Mouse (Mus musculus): Measurements from ENCODE around the gene Slc22a3. TPM values are rescaled to one million over a fixed set of nuclear protein-coding genes. Genes with fewer than 3 reads are reported as not detected.

Slc22a3 gene
- polyA plus RNA-seq, 1 experiment from 2014 or later: 0.36 TPM

DNA sequence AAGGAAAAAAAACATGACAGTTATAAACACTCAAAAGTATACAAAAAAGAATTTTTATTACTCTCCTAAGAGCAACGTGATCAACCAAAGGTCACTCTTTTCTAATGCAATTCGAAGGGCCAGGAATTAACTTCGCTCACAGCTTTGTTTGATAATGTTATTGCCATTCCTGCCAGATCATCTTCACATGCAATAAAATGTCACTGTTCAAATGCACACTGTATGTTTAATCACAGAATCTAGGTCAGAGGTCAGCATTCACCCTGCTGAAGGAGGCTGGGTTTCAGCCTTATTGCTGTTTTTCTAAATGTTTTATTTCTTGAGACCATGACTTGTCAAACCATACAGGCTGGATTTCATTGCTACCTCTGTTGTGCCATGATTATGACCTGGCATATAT lies 21.8 kb downstream of the Slc22a3 start:
- Histone ChIP-seq H3K27me3 (ENCODE audit: control insufficient read depth, insufficient read depth, low read length) (no peaks in the 10 kb centered on the region), H3K4me2 (ENCODE audit: low read depth, low read length) (no peak overlapping the region), H3K4me3 (ENCODE audit: low read depth, low read length) (no peak overlapping the region), H3K9ac (replicated peaks; ENCODE audit: low read depth, low read length) (no peak overlapping the region), H3K36me3 (ENCODE audit: control insufficient read depth, insufficient read depth, low read length) (no peaks in the 10 kb centered on the region), H3K27ac (ENCODE audit: low read depth, low read length) (no peak overlapping the region), H3K9me3 (ENCODE audit: control insufficient read depth, low read length) (no peaks in the 10 kb centered on the region), H3K4me1 (ENCODE audit: control insufficient read depth, insufficient read depth, low read length) (no peaks in the 10 kb centered on the region)
- 83% methylated on average over 3 of the region's 3 CpGs for WGBS
- no peak for ATAC-seq (ENCODE audit: low read depth)

DNA sequence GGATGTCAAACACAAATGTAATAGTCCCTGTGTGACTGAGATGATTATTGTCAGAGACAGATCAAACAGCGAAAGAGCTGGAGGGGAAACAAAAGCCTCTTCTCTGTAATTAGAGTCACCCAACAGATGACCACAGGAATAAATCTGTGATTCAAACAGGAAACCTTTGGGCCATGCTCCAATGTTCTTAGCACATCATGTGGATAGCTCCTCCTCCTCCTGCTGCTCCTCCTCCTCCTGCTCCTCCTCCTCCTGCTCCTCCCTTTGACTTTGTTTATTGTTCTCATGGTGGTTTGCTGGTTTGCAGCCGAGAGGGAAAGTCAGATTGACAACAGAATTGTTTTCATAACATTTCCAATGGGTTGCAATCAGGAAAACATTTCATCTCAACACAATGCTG lies 28.1 kb downstream of the Slc22a3 start:
- Histone ChIP-seq H3K27me3 (ENCODE audit: control insufficient read depth, insufficient read depth, low read length) (no peaks in the 10 kb centered on the region), H3K4me3 (ENCODE audit: low read depth, low read length) (no peak overlapping the region), H3K27ac (ENCODE audit: low read depth, low read length) (no peak overlapping the region), H3K9ac (replicated peaks; ENCODE audit: low read depth, low read length) (no peak overlapping the region), H3K36me3 (ENCODE audit: control insufficient read depth, insufficient read depth, low read length) (no peaks in the 10 kb centered on the region), H3K4me1 (ENCODE audit: control insufficient read depth, insufficient read depth, low read length) (no peaks in the 10 kb centered on the region), H3K9me3 (ENCODE audit: control insufficient read depth, low read length) (no peaks in the 10 kb centered on the region), H3K4me2 (ENCODE audit: low read depth, low read length) (no peak overlapping the region)
- 36% methylated on average over 2 of the region's 2 CpGs for WGBS
- no peak for ATAC-seq (ENCODE audit: low read depth)

DNA sequence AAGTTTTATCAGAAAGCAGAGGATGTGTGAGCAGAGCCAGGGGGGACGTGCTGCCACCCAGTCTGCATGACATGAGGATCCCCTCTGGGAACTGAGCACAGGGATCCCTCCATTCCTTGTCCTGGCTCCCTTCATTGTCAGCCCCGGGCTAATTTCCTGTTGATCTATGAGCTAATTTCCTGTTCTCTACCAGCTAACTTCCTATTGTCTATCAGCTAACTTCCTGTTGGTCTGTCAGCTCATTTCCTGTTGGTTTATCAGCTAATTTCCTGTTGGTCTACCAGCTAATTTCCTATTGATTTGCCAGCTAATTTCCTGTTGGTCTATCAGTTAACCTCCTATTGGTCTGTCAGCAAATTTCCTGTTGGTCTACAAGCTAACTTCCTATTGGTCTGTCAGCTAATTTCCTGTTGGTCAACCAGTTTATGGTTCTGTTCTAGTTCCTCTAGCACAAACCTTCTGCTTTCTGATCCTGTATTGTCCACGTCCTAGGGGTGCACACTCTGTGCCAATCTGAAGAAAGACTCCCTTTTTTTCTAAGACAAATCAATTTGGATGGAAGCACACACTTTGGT lies 32.9 kb downstream of the Slc22a3 start:
- ATAC-seq (ENCODE audit: low read depth): no peak
- WGBS: 87% methylated on average over 3 of the region's 3 CpGs
- Histone ChIP-seq H3K4me1 (ENCODE audit: control insufficient read depth, insufficient read depth, low read length) (no peaks in the 10 kb centered on the region), H3K27me3 (ENCODE audit: control insufficient read depth, insufficient read depth, low read length) (no peaks in the 10 kb centered on the region), H3K4me2 (ENCODE audit: low read depth, low read length) (no peak overlapping the region), H3K9me3 (ENCODE audit: control insufficient read depth, low read length) (no peaks in the 10 kb centered on the region), H3K9ac (replicated peaks; ENCODE audit: low read depth, low read length) (no peak overlapping the region), H3K4me3 (ENCODE audit: low read depth, low read length) (no peak overlapping the region), H3K36me3 (ENCODE audit: control insufficient read depth, insufficient read depth, low read length) (no peaks in the 10 kb centered on the region), H3K27ac (ENCODE audit: low read depth, low read length) (no peak overlapping the region)

DNA sequence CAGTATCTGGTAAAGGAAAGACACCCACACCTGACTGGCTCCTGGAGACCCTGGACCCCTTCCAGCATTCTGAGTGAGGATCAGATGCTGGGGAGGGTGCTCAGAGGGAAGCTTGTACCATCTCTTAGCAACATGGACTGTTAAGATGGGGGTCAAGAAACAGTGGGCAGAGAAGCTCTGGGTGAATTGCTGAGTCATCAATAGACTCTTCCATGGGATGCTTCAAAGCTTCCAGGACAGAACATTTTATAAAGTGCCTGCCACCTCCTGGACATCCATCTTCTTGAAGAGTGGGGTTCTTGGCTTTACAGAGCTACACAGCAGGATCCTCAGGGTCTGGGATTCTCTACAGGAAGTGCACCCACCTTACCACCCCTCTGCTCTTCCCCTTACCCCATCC lies 35.0 kb downstream of the Slc22a3 start:
- no peak overlapping the region for H3K4me2 ChIP-seq (ENCODE audit: low read depth, low read length)
- no peak overlapping the region for H3K9ac ChIP-seq (replicated peaks; ENCODE audit: low read depth, low read length)
- H3K4me3 ChIP-seq (ENCODE audit: low read depth, low read length): no peak overlapping the region
- H3K27ac ChIP-seq (ENCODE audit: low read depth, low read length): no peak overlapping the region
- H3K36me3 ChIP-seq (ENCODE audit: control insufficient read depth, insufficient read depth, low read length): no peaks in the 10 kb centered on the region
- no peaks in the 10 kb centered on the region for H3K27me3 ChIP-seq (ENCODE audit: control insufficient read depth, insufficient read depth, low read length)
- H3K9me3 ChIP-seq (ENCODE audit: control insufficient read depth, low read length): no peaks in the 10 kb centered on the region
- H3K4me1 ChIP-seq (ENCODE audit: control insufficient read depth, insufficient read depth, low read length): no peaks in the 10 kb centered on the region
- no peak for ATAC-seq (ENCODE audit: low read depth)

DNA sequence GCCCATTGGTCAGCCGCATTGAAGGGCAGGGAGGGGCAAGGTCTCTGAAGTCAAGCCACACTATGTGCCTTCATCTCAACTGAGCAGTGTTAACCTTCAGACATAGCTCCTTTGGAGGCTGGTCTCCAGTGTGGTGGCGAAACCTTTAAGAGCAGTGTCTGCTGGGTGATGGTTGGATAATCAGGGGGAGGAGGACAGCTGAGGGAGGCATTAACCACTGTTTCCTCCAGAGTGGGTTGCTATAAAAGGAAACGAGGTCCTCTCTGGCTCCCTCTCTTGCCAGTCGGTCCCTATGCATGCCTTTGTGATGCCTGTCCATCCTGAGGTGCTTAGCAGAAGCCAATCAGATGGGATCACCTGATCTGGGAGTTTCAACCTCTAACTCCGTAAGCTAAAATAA lies 38.8 kb downstream of the Slc22a3 start:
- H3K4me3 ChIP-seq (ENCODE audit: low read depth, low read length): no peak overlapping the region
- no peaks in the 10 kb centered on the region for H3K4me1 ChIP-seq (ENCODE audit: control insufficient read depth, insufficient read depth, low read length)
- no peak overlapping the region for H3K27ac ChIP-seq (ENCODE audit: low read depth, low read length)
- no peak for ATAC-seq (ENCODE audit: low read depth)
- WGBS: 79% methylated on average over 5 of the region's 5 CpGs
- H3K9me3 ChIP-seq (ENCODE audit: control insufficient read depth, low read length): no peaks in the 10 kb centered on the region
- H3K36me3 ChIP-seq (ENCODE audit: control insufficient read depth, insufficient read depth, low read length): no peaks in the 10 kb centered on the region
- H3K4me2 ChIP-seq (ENCODE audit: low read depth, low read length): no peak overlapping the region
- no peak overlapping the region for H3K9ac ChIP-seq (replicated peaks; ENCODE audit: low read depth, low read length)
- H3K27me3 ChIP-seq (ENCODE audit: control insufficient read depth, insufficient read depth, low read length): no peaks in the 10 kb centered on the region

DNA sequence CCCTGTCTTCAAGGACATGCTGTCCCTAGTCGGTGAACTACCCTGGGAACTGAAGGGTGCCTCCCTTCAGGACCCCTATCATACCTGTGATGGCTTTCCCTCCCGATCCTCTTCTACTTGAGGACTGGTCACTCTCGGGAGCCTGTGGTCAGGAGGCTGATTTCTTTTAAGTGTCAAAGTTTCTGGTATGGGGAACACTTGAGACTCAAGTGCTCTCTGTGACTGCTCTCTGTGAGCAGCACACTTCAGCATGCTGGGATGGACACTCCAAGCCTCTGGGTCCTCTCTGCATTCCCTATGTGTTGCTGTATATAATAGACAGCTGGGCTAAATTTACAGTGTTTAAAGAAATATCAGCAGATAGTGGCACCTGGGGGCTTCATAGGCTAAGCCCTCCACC lies 39.9 kb downstream of the Slc22a3 start:
- H3K27me3 ChIP-seq (ENCODE audit: control insufficient read depth, insufficient read depth, low read length): no peaks in the 10 kb centered on the region
- WGBS: 87% methylated on average over 3 of the region's 3 CpGs

DNA sequence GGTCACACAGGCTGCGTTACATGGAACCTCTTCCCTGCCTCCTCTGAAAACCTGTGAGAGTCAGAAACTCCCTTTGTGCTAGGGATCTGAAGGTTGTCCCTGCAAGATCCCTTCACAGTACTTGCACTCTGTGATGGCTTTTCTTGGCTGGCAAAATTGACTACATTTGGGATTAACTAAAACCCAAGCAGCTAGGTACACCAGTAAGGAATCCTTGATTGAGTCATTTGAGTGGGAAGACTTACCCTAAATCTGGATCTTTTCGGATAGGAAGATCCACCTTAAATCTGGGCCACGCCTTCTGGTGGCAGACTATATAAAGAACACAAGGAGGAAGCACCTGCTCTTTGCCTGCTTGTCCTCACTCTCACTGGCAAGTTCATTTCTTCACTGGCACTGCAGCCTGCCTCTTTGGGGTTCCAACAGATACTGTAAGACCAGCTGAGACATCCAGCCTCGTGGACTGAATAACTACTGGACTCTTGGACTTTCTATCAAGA lies 41.0 kb downstream of the Slc22a3 start:
- Histone ChIP-seq H3K9me3 (ENCODE audit: control insufficient read depth, low read length) (no peaks in the 10 kb centered on the region), H3K4me3 (ENCODE audit: low read depth, low read length) (no peak overlapping the region), H3K27ac (ENCODE audit: low read depth, low read length) (no peak overlapping the region), H3K9ac (replicated peaks; ENCODE audit: low read depth, low read length) (no peak overlapping the region), H3K36me3 (ENCODE audit: control insufficient read depth, insufficient read depth, low read length) (no peaks in the 10 kb centered on the region), H3K4me2 (ENCODE audit: low read depth, low read length) (no peak overlapping the region), H3K27me3 (ENCODE audit: control insufficient read depth, insufficient read depth, low read length) (no peaks in the 10 kb centered on the region), H3K4me1 (ENCODE audit: control insufficient read depth, insufficient read depth, low read length) (no peaks in the 10 kb centered on the region)
- ATAC-seq (ENCODE audit: low read depth): no peak
- 80% methylated on average over 4 of the region's 4 CpGs for WGBS

More for the DNA sequence above, 39.9 kb downstream of the Slc22a3 start:
- no peak overlapping the region for H3K9ac ChIP-seq (replicated peaks; ENCODE audit: low read depth, low read length)
- no peaks in the 10 kb centered on the region for H3K9me3 ChIP-seq (ENCODE audit: control insufficient read depth, low read length)
- H3K4me2 ChIP-seq (ENCODE audit: low read depth, low read length): no peak overlapping the region
- no peak for ATAC-seq (ENCODE audit: low read depth)
- H3K4me3 ChIP-seq (ENCODE audit: low read depth, low read length): no peak overlapping the region
- H3K4me1 ChIP-seq (ENCODE audit: control insufficient read depth, insufficient read depth, low read length): no peaks in the 10 kb centered on the region
- H3K27ac ChIP-seq (ENCODE audit: low read depth, low read length): no peak overlapping the region
- no peaks in the 10 kb centered on the region for H3K36me3 ChIP-seq (ENCODE audit: control insufficient read depth, insufficient read depth, low read length)

DNA sequence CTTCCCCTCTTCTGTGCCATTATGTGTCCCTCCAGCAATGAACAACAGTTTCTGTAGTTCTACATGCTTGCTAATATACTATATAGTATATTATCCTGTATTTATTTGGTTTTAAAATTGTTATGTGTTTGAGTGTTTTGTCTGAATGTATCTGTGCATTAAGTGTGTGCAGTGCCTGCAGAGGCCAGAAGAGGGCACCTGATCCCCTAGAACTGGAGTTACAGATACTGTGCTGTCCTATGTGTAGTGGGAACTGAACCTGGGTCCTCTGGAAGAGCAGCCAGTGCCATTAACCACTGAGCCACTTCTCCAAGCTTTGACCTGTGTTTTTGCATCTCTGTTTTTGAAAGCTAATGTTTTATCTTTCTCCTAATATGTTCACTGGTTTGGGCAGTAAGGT lies 46.3 kb downstream of the Slc22a3 start:
- no peak overlapping the region for H3K4me2 ChIP-seq (ENCODE audit: low read depth, low read length)
- no peaks in the 10 kb centered on the region for H3K36me3 ChIP-seq (ENCODE audit: control insufficient read depth, insufficient read depth, low read length)
- H3K4me3 ChIP-seq (ENCODE audit: low read depth, low read length): no peak overlapping the region
- 0 out of 2 replicates have a peak, but pooled peaks cover 3% of the 10 kb centered on the region for H3K9me3 ChIP-seq (ENCODE audit: control insufficient read depth, low read length)
- no peak overlapping the region for H3K9ac ChIP-seq (replicated peaks; ENCODE audit: low read depth, low read length)
- no peak overlapping the region for H3K27ac ChIP-seq (ENCODE audit: low read depth, low read length)
- no peaks in the 10 kb centered on the region for H3K4me1 ChIP-seq (ENCODE audit: control insufficient read depth, insufficient read depth, low read length)
- H3K27me3 ChIP-seq (ENCODE audit: control insufficient read depth, insufficient read depth, low read length): no peaks in the 10 kb centered on the region
- ATAC-seq (ENCODE audit: low read depth): no peak

DNA sequence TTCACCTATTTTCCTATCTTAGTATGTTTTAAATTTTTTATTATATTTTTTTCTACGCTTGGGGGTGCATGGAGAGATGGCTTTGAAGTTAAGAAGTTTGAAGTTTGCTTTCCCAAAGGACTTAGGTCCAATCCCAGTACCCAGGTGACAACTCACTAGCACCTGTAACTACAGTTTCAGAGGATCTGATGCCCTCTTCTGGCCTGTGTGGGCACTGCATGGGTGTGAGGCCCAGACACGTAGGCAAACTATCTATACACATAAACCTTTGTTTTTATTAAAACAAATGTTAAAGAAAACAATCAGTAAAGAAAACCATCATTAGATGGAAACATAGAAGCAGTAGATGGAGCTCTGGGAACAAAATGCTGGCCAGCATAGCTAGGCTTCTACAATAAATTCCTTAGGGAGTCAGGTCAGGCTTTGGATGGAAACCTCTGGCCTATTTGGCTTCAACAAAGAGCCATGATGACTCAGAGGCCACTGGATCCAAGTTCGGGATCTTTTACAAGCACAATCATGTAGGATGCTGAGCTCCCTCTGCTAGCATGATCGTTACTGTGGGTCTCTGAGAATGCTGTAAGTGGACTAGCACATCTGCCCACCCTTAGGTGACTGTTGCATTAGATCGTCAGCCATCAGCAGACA lies 52.2 kb downstream of the Slc22a3 start:
- H3K4me1 ChIP-seq (ENCODE audit: control insufficient read depth, insufficient read depth, low read length): no peaks in the 10 kb centered on the region
- H3K9ac ChIP-seq (replicated peaks; ENCODE audit: low read depth, low read length): no peak overlapping the region
- no peaks in the 10 kb centered on the region for H3K27me3 ChIP-seq (ENCODE audit: control insufficient read depth, insufficient read depth, low read length)
- H3K27ac ChIP-seq (ENCODE audit: low read depth, low read length): no peak overlapping the region
- no peaks in the 10 kb centered on the region for H3K9me3 ChIP-seq (ENCODE audit: control insufficient read depth, low read length)
- no peaks in the 10 kb centered on the region for H3K36me3 ChIP-seq (ENCODE audit: control insufficient read depth, insufficient read depth, low read length)
- no peak overlapping the region for H3K4me3 ChIP-seq (ENCODE audit: low read depth, low read length)
- no peak overlapping the region for H3K4me2 ChIP-seq (ENCODE audit: low read depth, low read length)
- WGBS: 77% methylated on average over 5 of the region's 5 CpGs
- ATAC-seq (ENCODE audit: low read depth): no peak
